Mouse (Mus musculus) midbrain, embryonic 12.5 days (tissue): ENCODE results near the gene Klf2. TPM values are rescaled to one million over a fixed set of nuclear protein-coding genes. Genes with fewer than 3 reads are reported as not detected.

Source experiments
- ATAC-seq: fragments of 200-750 bp; cut with Nextera tagmentation; 2 replicates; pipeline ENCODE4 v1.8.0; 2017; ENCODE audit warnings: low read depth, moderate TSS enrichment, moderate library complexity; ENCODE audit not compliant: low FRiP score
- H3K27ac ChIP-seq: fragments of 300-500 bp; sonication (generic); replicated peaks from 2 replicates; pipeline ENCODE4 v1.5.1; 2016; ENCODE audit warnings: mild to moderate bottlenecking
- H3K27me3 ChIP-seq: fragments of 300-500 bp; sonication (generic); 2 replicates; pipeline ENCODE4 v1.6.1; 2016; ENCODE audit warnings: mild to moderate bottlenecking
- H3K36me3 ChIP-seq: fragments of 300-500 bp; sonication (generic); 2 replicates; pipeline ENCODE4 v1.6.1; 2016
- H3K4me1 ChIP-seq: fragments of 300-500 bp; sonication (generic); 2 replicates; pipeline ENCODE4 v1.6.1; 2016
- H3K4me2 ChIP-seq: fragments of 300-500 bp; sonication (generic); replicated peaks from 2 replicates; pipeline ENCODE4 v1.6.1; 2016; ENCODE audit warnings: mild to moderate bottlenecking, moderate library complexity
- H3K4me3 ChIP-seq: fragments of 300-500 bp; sonication (generic); 2 replicates; pipeline ENCODE4 v1.5.1; 2016; ENCODE audit warnings: mild to moderate bottlenecking
- H3K9ac ChIP-seq: fragments of 300-500 bp; sonication (generic); replicated peaks from 2 replicates; pipeline ENCODE4 v1.6.1; 2016; ENCODE audit warnings: mild to moderate bottlenecking, moderate library complexity
- H3K9me3 ChIP-seq: fragments of 300-500 bp; sonication (generic); 2 replicates; pipeline ENCODE4 v1.6.1; 2016; ENCODE audit warnings: mild to moderate bottlenecking
- WGBS: fragments of 180-500 bp; shearing (Covaris S2); methylation state at CpG from one replicate; pipeline ENCODE4 v1.1.7; 2016; 5-methylcytosine and 5-hydroxymethylcytosine counted together
- polyA plus RNA-seq: library from polyadenylated mRNA; unstranded; fragments of >200 nt; fragmentation: Nextera tagmentation; extraction: Ambion mirVana; gene quantifications from 2 replicates; pipeline ENCODE4 v1.2.1, GENCODE M21; 2016

The Klf2 gene
- 8.8 and 9.2 TPM in 2 replicates for polyA plus RNA-seq

GRCm38 (mm10) chr8:72318801-72319322 is at the start of gene Klf2:
Klf2 (plus strand) TSS chr8:72319033.
- peak within 1 kb of the TSS; percentile 52 for H3K4me3 ChIP-seq
- WGBS = under 1% methylated on average over 46 of the region's 46 CpGs
- ATAC-seq = peak; percentile 93
- peaks cover 18% of the 10 kb centered on the region for H3K4me1 ChIP-seq
- H3K9me3 ChIP-seq = no peaks in the 10 kb centered on the region
- H3K27ac ChIP-seq = no peak within 1 kb of the TSS
- H3K36me3 ChIP-seq = no peaks in the 10 kb centered on the region
- peak within 1 kb of the TSS; percentile 46 for H3K9ac ChIP-seq
- H3K4me2 ChIP-seq = peak within 1 kb of the TSS; percentile 76
- peaks cover 60% of the 10 kb centered on the region for H3K27me3 ChIP-seq

GRCm38 (mm10) chr8:72270606-72271005 is 48.2 kb upstream of the Klf2 start:
- ATAC-seq = no peak
- no peaks in the 10 kb centered on the region for H3K36me3 ChIP-seq
- no peaks in the 10 kb centered on the region for H3K9me3 ChIP-seq
- no peak overlapping the region for H3K9ac ChIP-seq
- H3K27ac ChIP-seq = no peak overlapping the region
- 92% methylated on average over 12 of the region's 12 CpGs for WGBS
- H3K4me1 ChIP-seq = no peaks in the 10 kb centered on the region
- no peak overlapping the region for H3K4me3 ChIP-seq
- no peaks in the 10 kb centered on the region for H3K27me3 ChIP-seq
- no peak overlapping the region for H3K4me2 ChIP-seq

GRCm38 (mm10) chr8:72271051-72271660 is 47.7 kb upstream of the Klf2 start:
- no peak overlapping the region for H3K27ac ChIP-seq
- 78% methylated on average over 11 of the region's 11 CpGs for WGBS
- H3K27me3 ChIP-seq = no peaks in the 10 kb centered on the region
- no peak overlapping the region for H3K9ac ChIP-seq
- ATAC-seq = no peak
- H3K4me2 ChIP-seq = no peak overlapping the region
- H3K4me3 ChIP-seq = no peak overlapping the region
- no peaks in the 10 kb centered on the region for H3K9me3 ChIP-seq
- H3K36me3 ChIP-seq = no peaks in the 10 kb centered on the region
- no peaks in the 10 kb centered on the region for H3K4me1 ChIP-seq

GRCm38 (mm10) chr8:72271691-72272090 is 47.1 kb upstream of the Klf2 start:
- ATAC-seq = no peak
- WGBS = 76% methylated on average over 3 of the region's 3 CpGs

GRCm38 (mm10) chr8:72272361-72272760 is 46.5 kb upstream of the Klf2 start:
- H3K36me3 ChIP-seq = no peaks in the 10 kb centered on the region
- WGBS = 19% methylated on average over 3 of the region's 3 CpGs
- H3K27ac ChIP-seq = no peak overlapping the region
- H3K4me2 ChIP-seq = no peak overlapping the region
- no peak overlapping the region for H3K4me3 ChIP-seq
- H3K4me1 ChIP-seq = no peaks in the 10 kb centered on the region
- ATAC-seq = no peak
- no peak overlapping the region for H3K9ac ChIP-seq
- no peaks in the 10 kb centered on the region for H3K27me3 ChIP-seq
- no peaks in the 10 kb centered on the region for H3K9me3 ChIP-seq

More at GRCm38 (mm10) chr8:72271691-72272090, 47.1 kb upstream of the Klf2 start:
- Histone ChIP-seq H3K4me1 (no peaks in the 10 kb centered on the region), H3K27ac (no peak overlapping the region), H3K9ac (no peak overlapping the region), H3K27me3 (no peaks in the 10 kb centered on the region), H3K9me3 (no peaks in the 10 kb centered on the region), H3K4me2 (no peak overlapping the region), H3K36me3 (no peaks in the 10 kb centered on the region), H3K4me3 (no peak overlapping the region)

- Histone ChIP-seq H3K27me3 (no peaks in the 10 kb centered on the region), H3K9ac (no peak overlapping the region), H3K4me3 (no peak overlapping the region), H3K27ac (no peak overlapping the region), H3K4me1 (no peaks in the 10 kb centered on the region), H3K9me3 (no peaks in the 10 kb centered on the region), H3K4me2 (no peak overlapping the region), H3K36me3 (no peaks in the 10 kb centered on the region)
- no peak for ATAC-seq
- WGBS = 69% methylated on average over 1 of the region's 1 CpGs
These were observed 45.6 kb upstream of the Klf2 start for GRCm38 (mm10) chr8:72273111-72273770.

GRCm38 (mm10) chr8:72273807-72274206 is 45.0 kb upstream of the Klf2 start:
- Histone ChIP-seq H3K27me3 (no peaks in the 10 kb centered on the region), H3K9me3 (no peaks in the 10 kb centered on the region), H3K4me1 (no peaks in the 10 kb centered on the region), H3K36me3 (no peaks in the 10 kb centered on the region), H3K4me2 (no peak overlapping the region), H3K27ac (no peak overlapping the region), H3K9ac (no peak overlapping the region), H3K4me3 (no peak overlapping the region)
- WGBS = 79% methylated on average over 5 of the region's 5 CpGs
- ATAC-seq = no peak

- Histone ChIP-seq H3K27ac (no peak overlapping the region), H3K36me3 (no peaks in the 10 kb centered on the region), H3K4me2 (no peak overlapping the region), H3K27me3 (no peaks in the 10 kb centered on the region), H3K9ac (no peak overlapping the region), H3K4me3 (no peak overlapping the region), H3K9me3 (no peaks in the 10 kb centered on the region), H3K4me1 (no peaks in the 10 kb centered on the region)
- WGBS = 92% methylated on average over 3 of the region's 3 CpGs
- ATAC-seq = no peak
These were observed 41.6 kb upstream of the Klf2 start for GRCm38 (mm10) chr8:72277244-72277643.

GRCm38 (mm10) chr8:72279151-72279550 is 39.7 kb upstream of the Klf2 start:
- WGBS = 76% methylated on average over 7 of the region's 7 CpGs
- H3K27me3 ChIP-seq = no peaks in the 10 kb centered on the region
- H3K9me3 ChIP-seq = no peaks in the 10 kb centered on the region
- ATAC-seq = no peak
- H3K4me1 ChIP-seq = no peaks in the 10 kb centered on the region
- no peaks in the 10 kb centered on the region for H3K36me3 ChIP-seq
- H3K27ac ChIP-seq = no peak overlapping the region
- H3K4me3 ChIP-seq = no peak overlapping the region
- no peak overlapping the region for H3K9ac ChIP-seq
- H3K4me2 ChIP-seq = no peak overlapping the region

GRCm38 (mm10) chr8:72281634-72282033 is 37.2 kb upstream of the Klf2 start:
- Histone ChIP-seq H3K4me2 (no peak overlapping the region), H3K27ac (no peak overlapping the region), H3K36me3 (no peaks in the 10 kb centered on the region), H3K9me3 (no peaks in the 10 kb centered on the region), H3K9ac (no peak overlapping the region), H3K4me1 (no peaks in the 10 kb centered on the region), H3K4me3 (no peak overlapping the region), H3K27me3 (no peaks in the 10 kb centered on the region)
- 50% methylated on average over 3 of the region's 3 CpGs for WGBS
- no peak for ATAC-seq

GRCm38 (mm10) chr8:72285285-72285684 is 33.5 kb upstream of the Klf2 start:
- 76% methylated on average over 4 of the region's 4 CpGs for WGBS
- no peaks in the 10 kb centered on the region for H3K4me1 ChIP-seq
- no peak overlapping the region for H3K4me2 ChIP-seq
- no peaks in the 10 kb centered on the region for H3K27me3 ChIP-seq
- H3K36me3 ChIP-seq = no peaks in the 10 kb centered on the region
- H3K4me3 ChIP-seq = no peak overlapping the region
- H3K9me3 ChIP-seq = no peaks in the 10 kb centered on the region
- H3K27ac ChIP-seq = no peak overlapping the region
- no peak for ATAC-seq
- no peak overlapping the region for H3K9ac ChIP-seq

GRCm38 (mm10) chr8:72289051-72289450 is 29.8 kb upstream of the Klf2 start:
- Histone ChIP-seq H3K4me2 (no peak overlapping the region), H3K4me3 (no peak overlapping the region), H3K4me1 (no peaks in the 10 kb centered on the region), H3K27me3 (no peaks in the 10 kb centered on the region), H3K36me3 (no peaks in the 10 kb centered on the region), H3K9ac (no peak overlapping the region), H3K9me3 (no peaks in the 10 kb centered on the region), H3K27ac (no peak overlapping the region)
- no peak for ATAC-seq
